Mouse (Mus musculus) C2C12 (cell line): ENCODE measurements at regions not wholly inside any gene's neighbourhood (a gene's known extent, or its start where the extent isn't known, plus 50 kb on each side); places are given as distances from the start of the nearest gene placed in this dataset.

Experiments used
- CTCF ChIP-seq: IDR thresholded peaks from one replicate; pipeline ENCODE4 v1.5.1; 2011; ENCODE audit not compliant: control insufficient read depth, insufficient read depth, insufficient read length
- USF1 ChIP-seq: IDR thresholded peaks from one replicate; pipeline ENCODE4 v1.6.1; 2011; ENCODE audit warnings: low read depth, mild to moderate bottlenecking, control low read depth, moderate library complexity

GRCm38 (mm10) chr7:89046405-89047217 is 357.4 kb downstream of the Tmem135 start:
- TF ChIP-seq CTCF (no peak), USF1 (no peak)
